Mouse (Mus musculus): ENCODE results near the gene Pbx4. TPM values are rescaled to one million over a fixed set of nuclear protein-coding genes. Genes with fewer than 3 reads are reported as not detected.

The Pbx4 gene
- polyA plus RNA-seq, 1 experiment from 2014 or later = 59.7 TPM

DNA sequence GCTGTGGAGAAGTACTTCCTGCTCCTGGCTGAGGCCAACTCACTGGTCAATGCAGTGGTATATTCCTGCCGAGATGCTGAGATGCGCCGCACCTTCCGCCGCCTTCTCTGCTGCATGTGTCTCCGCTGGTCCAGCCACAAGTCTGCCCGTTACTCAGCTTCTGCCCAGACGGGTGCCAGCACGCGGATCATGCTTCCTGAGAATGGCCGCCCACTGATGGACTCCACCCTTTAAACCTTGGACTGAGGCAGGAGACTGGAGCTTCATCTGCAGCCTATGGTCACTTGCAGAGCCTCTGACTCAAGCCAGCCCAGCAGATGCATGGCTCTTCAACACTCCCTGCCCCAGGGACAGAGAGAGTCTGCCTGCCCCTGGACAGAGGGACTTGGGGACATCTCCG lies 5.9 kb upstream of the Pbx4 start:
- H3K9me3 ChIP-seq (ENCODE audit: control insufficient read depth, low read length) = no peaks in the 10 kb centered on the region
- H3K27ac ChIP-seq = no peak overlapping the region
- no peak overlapping the region for H3K9ac ChIP-seq
- H3K4me2 ChIP-seq (replicated peaks) = no peak overlapping the region
- DNase-seq (ENCODE audit: low spot score) (no peak), ATAC-seq (ENCODE audit: low FRiP score) (no peak)
- no peak overlapping the region for H3K4me3 ChIP-seq (replicated peaks; ENCODE audit: low read length)
- peaks cover 30% of the 10 kb centered on the region for H3K4me1 ChIP-seq (replicated peaks; ENCODE audit: control insufficient read depth, insufficient read depth, low read length)
- no peaks in the 10 kb centered on the region for H3K27me3 ChIP-seq (ENCODE audit: control insufficient read depth, insufficient read depth, low read length)
- 96% methylated on average over 12 of the region's 12 CpGs for WGBS
- peaks cover 36% of the 10 kb centered on the region for H3K36me3 ChIP-seq (replicated peaks; ENCODE audit: control insufficient read depth, insufficient read depth)

DNA sequence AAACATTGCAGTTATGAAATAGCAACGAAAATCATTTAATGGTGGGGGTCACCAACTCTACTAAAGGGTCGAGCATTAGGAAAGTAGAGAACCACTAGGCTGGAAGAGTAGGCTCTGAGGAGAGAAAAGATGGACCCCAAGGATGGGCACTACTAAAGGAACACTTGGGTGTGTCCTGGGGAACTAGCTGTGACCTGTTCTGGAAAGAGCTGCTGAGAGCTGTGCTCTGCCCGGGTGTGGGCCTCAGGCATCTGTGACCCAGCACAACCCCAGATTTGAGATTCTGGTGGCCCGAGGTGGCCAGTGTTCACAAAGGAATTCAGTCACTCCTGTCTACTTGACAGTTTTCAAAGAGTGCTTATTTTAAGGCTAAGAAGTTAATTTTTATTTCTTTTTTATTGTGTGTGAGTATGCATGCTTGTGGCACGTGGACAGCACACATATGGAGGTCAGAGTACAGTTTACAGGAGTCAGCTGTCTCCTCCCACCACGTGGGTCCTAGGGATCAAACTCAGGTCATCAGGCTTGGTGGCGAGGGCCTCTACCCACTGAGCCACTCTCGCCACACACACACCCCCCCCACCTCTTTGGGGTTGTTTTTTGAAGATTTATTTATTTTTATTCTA lies 4.9 kb downstream of the Pbx4 start:
- Histone ChIP-seq H3K9ac (no peak overlapping the region), H3K9me3 (ENCODE audit: control insufficient read depth, low read length) (no peaks in the 10 kb centered on the region), H3K4me2 (replicated peaks) (no peak overlapping the region), H3K27me3 (ENCODE audit: control insufficient read depth, insufficient read depth, low read length) (no peaks in the 10 kb centered on the region), H3K27ac (no peak overlapping the region), H3K4me3 (replicated peaks; ENCODE audit: low read length) (no peak overlapping the region), H3K36me3 (replicated peaks; ENCODE audit: control insufficient read depth, insufficient read depth) (peaks cover 12% of the 10 kb centered on the region; the same call in 1 of the 2 replicates), H3K4me1 (replicated peaks; ENCODE audit: control insufficient read depth, insufficient read depth, low read length) (peaks cover 10% of the 10 kb centered on the region; the same call in 1 of the 2 replicates)
- ATAC-seq (ENCODE audit: low FRiP score) (no peak), DNase-seq (ENCODE audit: low spot score) (no peak)
- WGBS = 85% methylated on average over 8 of the region's 8 CpGs

DNA sequence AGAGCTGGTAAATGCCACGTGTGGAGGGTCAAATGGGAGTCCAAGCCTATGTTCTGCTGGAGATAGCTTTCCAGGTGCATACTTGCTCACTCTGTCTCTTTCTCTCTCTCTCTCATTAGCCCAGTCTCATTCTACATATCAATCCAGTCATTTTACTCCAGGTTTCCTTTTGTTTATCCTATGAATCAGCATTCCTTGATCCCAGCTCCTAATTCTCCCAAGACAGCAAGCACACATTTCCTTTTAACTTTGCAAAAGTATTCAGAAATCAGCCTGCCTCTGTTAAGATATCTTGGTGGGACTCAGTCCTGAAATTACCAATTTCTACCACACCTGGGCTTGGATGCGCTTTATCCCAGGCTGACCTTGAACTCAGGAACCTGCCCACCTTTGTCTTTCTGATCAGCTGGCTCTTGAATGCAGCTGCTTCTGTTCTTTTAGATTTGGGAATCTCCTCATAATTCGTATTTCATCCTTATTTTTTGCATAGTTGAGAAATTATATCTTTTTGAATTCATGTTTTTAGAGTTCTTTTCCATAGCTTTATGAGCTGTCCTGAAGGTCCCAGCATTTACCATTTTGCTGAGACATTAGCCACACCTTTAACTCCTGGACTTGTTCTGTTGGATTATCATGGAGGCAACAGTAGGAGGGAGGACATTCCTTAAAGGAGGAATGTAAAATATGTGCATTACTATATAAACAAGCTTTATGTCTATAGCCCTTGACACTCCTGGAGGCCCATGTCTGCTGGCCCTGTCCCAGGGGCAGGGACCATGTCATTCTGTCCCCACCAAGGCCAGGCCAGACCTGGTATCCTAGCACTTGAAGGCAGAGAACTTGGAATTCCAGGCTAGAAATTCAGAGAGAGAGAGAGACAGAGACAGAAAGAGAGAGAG lies 15.1 kb downstream of the Pbx4 start:
- Histone ChIP-seq H3K36me3 (replicated peaks; ENCODE audit: control insufficient read depth, insufficient read depth) (no peaks in the 10 kb centered on the region; the same call in 1 of the 2 replicates), H3K4me3 (replicated peaks; ENCODE audit: low read length) (no peak overlapping the region), H3K4me2 (replicated peaks) (no peak overlapping the region), H3K4me1 (replicated peaks; ENCODE audit: control insufficient read depth, insufficient read depth, low read length) (no peaks in the 10 kb centered on the region), H3K9me3 (ENCODE audit: control insufficient read depth, low read length) (no peaks in the 10 kb centered on the region), H3K27me3 (ENCODE audit: control insufficient read depth, insufficient read depth, low read length) (no peaks in the 10 kb centered on the region), H3K9ac (no peak overlapping the region), H3K27ac (no peak overlapping the region)
- no peak for ATAC-seq (ENCODE audit: low FRiP score)
- DNase-seq (ENCODE audit: low spot score) = no peak
- WGBS = 83% methylated on average over 3 of the region's 3 CpGs

DNA sequence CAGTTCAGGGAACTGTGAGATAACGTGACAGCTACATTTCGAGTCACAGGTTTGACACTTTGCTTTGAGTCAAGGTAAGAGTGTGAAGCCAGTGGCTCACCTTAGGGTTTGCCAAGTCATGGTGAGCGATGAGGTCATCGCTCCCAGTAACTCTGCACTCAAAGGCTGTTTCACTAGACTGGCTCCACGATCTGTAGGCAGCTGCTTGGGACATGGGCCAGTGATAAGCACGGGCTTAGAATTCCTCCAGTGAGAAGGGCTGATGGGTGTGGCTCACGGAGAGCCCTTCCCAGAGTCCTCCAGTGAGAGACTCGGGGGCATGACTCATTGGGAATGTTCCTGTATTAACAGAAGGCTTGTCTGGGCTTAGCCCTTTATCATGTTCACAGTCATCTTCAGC lies 16.7 kb downstream of the Pbx4 start:
- Histone ChIP-seq H3K4me1 (replicated peaks; ENCODE audit: control insufficient read depth, insufficient read depth, low read length) (no peaks in the 10 kb centered on the region), H3K9me3 (ENCODE audit: control insufficient read depth, low read length) (no peaks in the 10 kb centered on the region), H3K4me2 (replicated peaks) (no peak overlapping the region), H3K27ac (no peak overlapping the region), H3K27me3 (ENCODE audit: control insufficient read depth, insufficient read depth, low read length) (no peaks in the 10 kb centered on the region), H3K4me3 (replicated peaks; ENCODE audit: low read length) (no peak overlapping the region), H3K36me3 (replicated peaks; ENCODE audit: control insufficient read depth, insufficient read depth) (no peaks in the 10 kb centered on the region), H3K9ac (no peak overlapping the region)
- ATAC-seq (ENCODE audit: low FRiP score) (no peak), DNase-seq (ENCODE audit: low spot score) (no peak)
- WGBS = 97% methylated on average over 8 of the region's 8 CpGs

DNA sequence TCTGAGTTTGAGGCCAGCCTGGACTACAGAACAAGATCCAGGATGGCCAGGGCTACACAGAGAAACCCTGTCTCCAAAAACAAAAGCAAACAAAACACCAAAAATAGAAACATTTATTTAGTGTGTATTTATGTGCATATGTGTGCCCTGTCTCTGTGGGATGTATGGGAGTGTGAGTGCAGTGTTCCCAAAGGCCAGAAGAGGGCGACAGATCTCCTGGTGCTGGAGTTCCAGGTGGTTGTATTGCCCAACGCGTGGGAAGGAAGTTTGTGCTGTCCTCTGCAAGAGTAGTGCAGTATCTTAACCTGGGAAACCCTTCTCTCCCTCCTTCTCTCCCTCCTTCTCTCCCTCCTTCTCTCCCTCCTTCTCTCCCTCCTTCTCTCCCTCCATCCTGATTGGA lies 17.6 kb downstream of the Pbx4 start:
- 43% methylated on average over 3 of the region's 3 CpGs for whole genome bisulfite sequencing
- ATAC-seq (ENCODE audit: low FRiP score) = no peak
- Histone ChIP-seq H3K4me3 (replicated peaks; ENCODE audit: low read length) (no peak overlapping the region), H3K4me2 (replicated peaks) (no peak overlapping the region), H3K27me3 (ENCODE audit: control insufficient read depth, insufficient read depth, low read length) (no peaks in the 10 kb centered on the region), H3K9me3 (ENCODE audit: control insufficient read depth, low read length) (no peaks in the 10 kb centered on the region), H3K36me3 (replicated peaks; ENCODE audit: control insufficient read depth, insufficient read depth) (no peaks in the 10 kb centered on the region), H3K4me1 (replicated peaks; ENCODE audit: control insufficient read depth, insufficient read depth, low read length) (no peaks in the 10 kb centered on the region), H3K9ac (no peak overlapping the region), H3K27ac (no peak overlapping the region)
- no peak for DNase-seq (ENCODE audit: low spot score)

DNA sequence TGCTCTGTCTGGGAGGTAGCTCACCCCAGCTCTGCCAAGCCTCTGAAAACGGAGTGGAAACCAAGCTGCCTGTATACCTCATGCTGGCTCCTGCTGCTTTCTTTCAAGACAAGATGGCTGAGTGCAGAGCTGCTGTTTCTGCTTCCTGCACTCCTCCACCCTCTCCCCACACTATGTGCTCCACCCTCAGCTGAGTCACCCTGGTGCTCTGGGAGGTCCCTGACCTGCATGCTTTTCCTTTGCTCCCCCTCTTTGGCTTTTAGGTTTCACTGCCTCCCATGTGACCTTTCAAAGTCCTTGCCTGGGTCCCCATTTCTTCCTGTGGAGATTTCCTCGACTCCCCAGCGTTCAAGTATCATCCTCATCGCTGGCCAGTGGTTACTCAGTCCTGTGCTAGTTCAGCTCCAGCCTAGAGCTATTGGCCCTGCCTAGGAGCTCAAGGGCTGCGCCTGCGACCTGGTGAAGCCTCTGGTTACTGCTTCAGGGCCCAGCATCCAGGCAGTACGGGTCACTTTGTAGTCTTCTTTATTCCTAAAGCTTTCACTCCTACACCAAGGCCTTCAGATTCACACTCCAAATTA lies 18.7 kb downstream of the Pbx4 start:
- no peaks in the 10 kb centered on the region for H3K36me3 ChIP-seq (replicated peaks; ENCODE audit: control insufficient read depth, insufficient read depth)
- no peak for DNase-seq (ENCODE audit: low spot score)
- H3K9me3 ChIP-seq (ENCODE audit: control insufficient read depth, low read length) = no peaks in the 10 kb centered on the region
- ATAC-seq (ENCODE audit: low FRiP score) = no peak
- H3K9ac ChIP-seq = no peak overlapping the region
- H3K4me3 ChIP-seq (replicated peaks; ENCODE audit: low read length) = no peak overlapping the region
- H3K27ac ChIP-seq = no peak overlapping the region
- no peaks in the 10 kb centered on the region for H3K27me3 ChIP-seq (ENCODE audit: control insufficient read depth, insufficient read depth, low read length)
- H3K4me2 ChIP-seq (replicated peaks) = no peak overlapping the region
- H3K4me1 ChIP-seq (replicated peaks; ENCODE audit: control insufficient read depth, insufficient read depth, low read length) = no peaks in the 10 kb centered on the region
- WGBS = 88% methylated on average over 7 of the region's 7 CpGs

DNA sequence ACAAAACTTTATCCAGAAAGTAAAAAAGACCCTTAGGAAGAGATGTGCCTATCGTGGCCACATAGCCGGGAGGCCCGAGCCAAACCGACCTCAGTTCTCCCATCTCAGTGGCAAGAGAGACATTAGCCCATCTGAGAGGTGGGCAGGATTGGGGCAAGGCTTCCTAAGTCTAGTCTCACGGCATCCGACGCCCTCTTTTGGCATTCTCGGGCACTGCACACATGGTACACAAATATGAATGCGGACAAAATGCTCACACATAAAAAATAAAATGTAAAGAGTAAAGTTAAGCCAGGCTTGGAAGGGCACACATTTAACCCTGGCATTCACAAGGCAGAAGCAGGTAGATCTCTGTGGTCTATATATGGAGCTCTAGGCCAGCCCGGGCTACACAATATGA lies 21.6 kb downstream of the Pbx4 start:
- H3K4me1 ChIP-seq (replicated peaks; ENCODE audit: control insufficient read depth, insufficient read depth, low read length) = no peaks in the 10 kb centered on the region
- 0 out of 2 replicates have a peak, but pooled peaks cover under 1% of the 10 kb centered on the region for H3K36me3 ChIP-seq (replicated peaks; ENCODE audit: control insufficient read depth, insufficient read depth)
- no peak overlapping the region for H3K4me2 ChIP-seq (replicated peaks)
- H3K9me3 ChIP-seq (ENCODE audit: control insufficient read depth, low read length) = no peaks in the 10 kb centered on the region
- H3K27ac ChIP-seq = no peak overlapping the region
- ATAC-seq (ENCODE audit: low FRiP score) (no peak), DNase-seq (ENCODE audit: low spot score) (no peak)
- no peak overlapping the region for H3K4me3 ChIP-seq (replicated peaks; ENCODE audit: low read length)
- no peaks in the 10 kb centered on the region for H3K27me3 ChIP-seq (ENCODE audit: control insufficient read depth, insufficient read depth, low read length)
- no peak overlapping the region for H3K9ac ChIP-seq
- WGBS = 94% methylated on average over 10 of the region's 10 CpGs

DNA sequence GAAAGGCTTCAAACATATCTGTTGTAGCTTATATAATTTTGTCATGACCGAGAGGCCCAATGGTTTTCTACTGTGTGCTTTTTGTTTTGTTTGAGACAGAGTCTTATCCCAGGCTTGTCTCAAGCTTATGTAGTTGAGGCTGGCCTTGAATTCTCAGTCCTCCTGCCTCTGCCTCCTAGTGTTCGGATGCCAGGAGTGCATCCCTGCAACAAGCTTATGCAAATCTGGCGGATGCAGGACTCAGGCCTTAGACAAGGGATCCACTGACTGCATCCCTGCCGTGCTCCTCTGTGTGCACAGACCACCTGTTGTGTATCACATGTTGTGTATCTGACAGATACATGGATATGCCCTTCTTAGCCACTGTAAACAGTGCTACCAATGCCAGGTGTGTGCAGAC lies 28.5 kb downstream of the Pbx4 start:
- DNase-seq (ENCODE audit: low spot score) (no peak), ATAC-seq (ENCODE audit: low FRiP score) (no peak)
- no peaks in the 10 kb centered on the region for H3K9me3 ChIP-seq (ENCODE audit: control insufficient read depth, low read length)
- no peaks in the 10 kb centered on the region for H3K27me3 ChIP-seq (ENCODE audit: control insufficient read depth, insufficient read depth, low read length)
- H3K36me3 ChIP-seq (replicated peaks; ENCODE audit: control insufficient read depth, insufficient read depth) = peaks cover 33% of the 10 kb centered on the region; the same call in 1 of the 2 replicates
- no peak overlapping the region for H3K9ac ChIP-seq
- H3K27ac ChIP-seq = no peak overlapping the region
- H3K4me1 ChIP-seq (replicated peaks; ENCODE audit: control insufficient read depth, insufficient read depth, low read length) = no peaks in the 10 kb centered on the region
- WGBS = 58% methylated on average over 4 of the region's 4 CpGs
- H3K4me3 ChIP-seq (replicated peaks; ENCODE audit: low read length) = no peak overlapping the region
- H3K4me2 ChIP-seq (replicated peaks) = no peak overlapping the region

DNA sequence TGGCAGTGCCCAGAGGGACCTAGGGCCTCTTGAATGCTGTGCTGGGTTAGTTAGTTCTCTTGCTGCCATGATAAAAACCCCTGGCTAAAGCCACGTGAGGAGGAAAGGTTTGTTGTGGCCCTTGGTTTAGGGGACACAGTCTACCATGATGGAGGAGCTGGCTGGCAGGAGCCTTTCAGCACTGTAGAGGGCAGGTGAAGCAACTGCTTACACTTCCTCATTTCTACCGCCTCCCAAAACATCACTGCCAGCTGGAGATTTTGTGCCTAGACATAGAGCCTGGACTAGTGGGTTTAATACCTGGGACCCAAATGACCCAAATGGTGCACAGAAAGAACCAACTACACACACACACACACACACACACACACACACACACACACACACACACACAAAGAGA lies 29.0 kb downstream of the Pbx4 start:
- ATAC-seq (ENCODE audit: low FRiP score) (no peak), DNase-seq (ENCODE audit: low spot score) (no peak)
- no peak overlapping the region for H3K27ac ChIP-seq
- H3K9ac ChIP-seq = no peak overlapping the region
- no peak overlapping the region for H3K4me3 ChIP-seq (replicated peaks; ENCODE audit: low read length)
- 74% methylated on average over 2 of the region's 2 CpGs for WGBS
- H3K36me3 ChIP-seq (replicated peaks; ENCODE audit: control insufficient read depth, insufficient read depth) = peaks cover 33% of the 10 kb centered on the region; the same call in 1 of the 2 replicates
- H3K4me1 ChIP-seq (replicated peaks; ENCODE audit: control insufficient read depth, insufficient read depth, low read length) = no peaks in the 10 kb centered on the region
- H3K27me3 ChIP-seq (ENCODE audit: control insufficient read depth, insufficient read depth, low read length) = no peaks in the 10 kb centered on the region
- H3K9me3 ChIP-seq (ENCODE audit: control insufficient read depth, low read length) = no peaks in the 10 kb centered on the region
- H3K4me2 ChIP-seq (replicated peaks) = no peak overlapping the region
